Mouse (Mus musculus) c-Kit-negative CD71-positive TER-119-positive erythroid progenitor cells, embryonic 14.5 days (primary cell): ENCODE data around the gene Dpagt1.
"Not testable (repeated sequence)": the region's sequence is repeated elsewhere in the genome, so short reads cannot be mapped to it uniquely, and the experiment has no call there.

Source experiments
- DNase-seq: peaks from one replicate; pipeline ENCODE4 v3.0.0-alpha.2; 2013; ENCODE audit warnings: low read depth, low spot score

The Dpagt1 gene

GRCm38 (mm10) chr9:44337436-44338169 is 11.8 kb downstream of the Dpagt1 start:
- DNase-seq: no peak

- DNase-seq: no peak
These were observed 12.8 kb downstream of the Dpagt1 start for GRCm38 (mm10) chr9:44338574-44338973.

GRCm38 (mm10) chr9:44341487-44341886 is 15.7 kb downstream of the Dpagt1 start:
- DNase-seq: no peak

- peak; percentile 85 for DNase-seq
These were observed 16.4 kb downstream of the Dpagt1 start for GRCm38 (mm10) chr9:44342173-44342572.

- DNase-seq: no peak
These were observed 16.8 kb downstream of the Dpagt1 start for GRCm38 (mm10) chr9:44342605-44343004.

GRCm38 (mm10) chr9:44343290-44343689 is 17.5 kb downstream of the Dpagt1 start:
- peak; percentile 77 for DNase-seq

GRCm38 (mm10) chr9:44343781-44344421 is 18.1 kb downstream of the Dpagt1 start, which contains the start of gene Hmbs:
Hmbs (minus strand) TSS chr9:44344228.
- peak; percentile 85 for DNase-seq

GRCm38 (mm10) chr9:44345570-44346433 is 20.0 kb downstream of the Dpagt1 start:
- DNase-seq: no peak

GRCm38 (mm10) chr9:44347166-44347565 is 21.3 kb downstream of the Dpagt1 start:
- DNase-seq: no peak

GRCm38 (mm10) chr9:44347621-44348020 is 21.8 kb downstream of the Dpagt1 start:
- no peak for DNase-seq

GRCm38 (mm10) chr9:44348546-44348945 is 22.7 kb downstream of the Dpagt1 start:
- DNase-seq: no peak

- no peak for DNase-seq
These were observed 25.6 kb downstream of the Dpagt1 start for GRCm38 (mm10) chr9:44351396-44351795.

GRCm38 (mm10) chr9:44352337-44352736 is 26.5 kb downstream of the Dpagt1 start:
- no peak for DNase-seq

- DNase-seq: no peak
These were observed 27.3 kb downstream of the Dpagt1 start for GRCm38 (mm10) chr9:44353142-44353541.

GRCm38 (mm10) chr9:44357207-44357606 is 31.4 kb downstream of the Dpagt1 start:
- no peak for DNase-seq

- peak; percentile 94 for DNase-seq
These were observed 35.5 kb downstream of the Dpagt1 start, which contains the start of gene Vps11 for GRCm38 (mm10) chr9:44361190-44361917. Vps11 (minus strand) TSS chr9:44361670.

GRCm38 (mm10) chr9:44361931-44362330 is 36.1 kb downstream of the Dpagt1 start:
- not testable (repeated sequence) for DNase-seq

- DNase-seq: no peak
These were observed 38.7 kb downstream of the Dpagt1 start for GRCm38 (mm10) chr9:44364480-44364879.

GRCm38 (mm10) chr9:44373386-44373785 is 47.6 kb downstream of the Dpagt1 start:
- no peak for DNase-seq

GRCm38 (mm10) chr9:44376141-44376540 is 50.3 kb downstream of the Dpagt1 start:
- DNase-seq: no peak

GRCm38 (mm10) chr9:44377335-44377734 is 51.5 kb downstream of the Dpagt1 start:
- DNase-seq: not testable (repeated sequence)
